Comparison of ENCODE assay signal across 8 mouse cellular contexts in the genomic region with DNA sequence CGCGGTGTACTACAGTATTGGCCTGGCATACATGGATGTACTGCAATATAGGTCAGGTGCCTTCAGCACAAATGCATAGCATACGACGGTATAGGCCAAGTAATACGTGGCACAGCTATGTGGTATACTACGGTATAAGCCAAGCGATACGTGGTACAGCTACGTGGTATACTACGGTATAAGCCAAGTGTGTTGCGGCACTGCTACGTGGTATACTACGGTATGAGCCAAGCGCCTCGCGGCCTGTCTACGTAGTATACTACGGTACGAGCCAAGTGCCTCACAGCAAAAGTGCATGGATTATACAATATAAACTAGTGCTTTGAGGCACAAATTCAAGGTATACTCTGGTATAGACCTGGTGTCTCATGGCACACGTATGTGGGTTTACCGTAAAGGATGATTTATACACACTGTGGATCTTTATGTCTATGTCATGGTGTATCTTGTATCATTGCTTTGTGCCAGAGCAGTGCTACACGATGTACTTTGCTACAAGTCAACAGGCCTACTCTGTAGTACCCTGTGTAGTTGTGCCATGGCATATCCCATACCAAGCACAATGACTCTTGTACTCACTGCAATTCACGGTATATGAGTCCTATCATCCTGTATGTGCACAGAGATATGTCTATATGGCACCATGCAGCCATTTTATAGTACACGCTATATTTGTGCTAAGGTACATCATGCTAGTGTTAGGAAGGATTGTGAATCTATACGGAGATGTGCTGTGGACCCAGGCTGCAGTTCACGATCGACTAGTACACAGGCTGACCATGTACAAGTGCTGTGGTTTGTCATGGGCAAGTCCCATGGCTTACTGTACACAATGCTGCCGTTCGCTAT.
DNase-seq lines count a peak whose midpoint lies in the region; ATAC-seq and TF ChIP-seq lines count a peak whose summit lies in the region.

No protein-coding gene starts in this region.

- no peak for TF ChIP-seq POLR2A in liver, adult 2 months (IDR thresholded peaks at IDR 0.05; ENCODE audit: extremely low read depth, insufficient read depth, low read length)

- intact Hi-C loops in left cerebral cortex, postnatal 25 days (cut with DNase I), result loop anchor here (5.0 kb wide), 1 partner anchor 80 kb away; no protein-coding TSS in a partner anchor

- peaks cover 33% of the 10 kb centered on the region for H3K9me3 ChIP-seq in lung, embryonic 14.5 days (ENCODE audit: low read depth, low read length)
- H3K9me3 ChIP-seq in forebrain, embryonic 14.5 days (replicated peaks; ENCODE audit: control insufficient read depth, low read length), result peaks cover 17% of the 10 kb centered on the region; the same call in 1 of the 2 replicates
- H3K9me3 ChIP-seq in stomach, embryonic 16.5 days (replicated peaks; ENCODE audit: control insufficient read depth, low read length), result peaks cover 35% of the 10 kb centered on the region; the same call in 1 of the 2 replicates

- WGBS in lung, embryonic 14.5 days, result 56% methylated on average over 29 of the region's 29 CpGs
- WGBS in forebrain, embryonic 14.5 days, result 63% methylated on average over 29 of the region's 29 CpGs
- WGBS in liver, adult 2 months, result 67% methylated on average over 29 of the region's 29 CpGs
- 66% methylated on average over 29 of the region's 29 CpGs for WGBS in stomach, embryonic 16.5 days

- H3K36me3 ChIP-seq in lung, embryonic 14.5 days (ENCODE audit: insufficient read depth), result no peaks in the 10 kb centered on the region
- H3K36me3 ChIP-seq in forebrain, embryonic 14.5 days (ENCODE audit: control insufficient read depth, insufficient read depth, low read length), result no peaks in the 10 kb centered on the region
- no peaks in the 10 kb centered on the region for H3K36me3 ChIP-seq in liver, adult 2 months (ENCODE audit: control insufficient read depth, insufficient read depth, low read length)
- no peaks in the 10 kb centered on the region for H3K36me3 ChIP-seq in stomach, embryonic 16.5 days (ENCODE audit: control insufficient read depth, insufficient read depth, low read length)

- H3K4me2 ChIP-seq in lung, embryonic 14.5 days, result peak overlapping the region; percentile 64
- H3K4me2 ChIP-seq in forebrain, embryonic 14.5 days (ENCODE audit: low read length), result peak overlapping the region; percentile 43
- peak overlapping the region; percentile 56 for H3K4me2 ChIP-seq in stomach, embryonic 16.5 days (ENCODE audit: low read depth, low read length)

- ATAC-seq in lung, embryonic 14.5 days (ENCODE audit: insufficient read depth), result peak; percentile 60
- ATAC-seq in forebrain, embryonic 14.5 days, result peak; percentile 72; the same call in 1 of the 2 replicates
- 0 out of 2 replicates have a peak, but pooled peaks have one; percentile 34 for ATAC-seq in stomach, embryonic 16.5 days (ENCODE audit: insufficient read depth, low FRiP score)

- H3K4me3 ChIP-seq in lung, embryonic 14.5 days (ENCODE audit: low read depth, low read length), result peak overlapping the region; percentile 31
- peak overlapping the region; percentile 14; the same call in 1 of the 2 replicates for H3K4me3 ChIP-seq in forebrain, embryonic 14.5 days (ENCODE audit: low read depth, low read length)
- H3K4me3 ChIP-seq in liver, adult 2 months (ENCODE audit: insufficient read depth, low read depth, low read length), result no peak overlapping the region
- peak overlapping the region; percentile 38 for H3K4me3 ChIP-seq in stomach, embryonic 16.5 days (replicated peaks; ENCODE audit: low read length)

- no peak overlapping the region for H3K27ac ChIP-seq in lung, embryonic 14.5 days (ENCODE audit: low read depth)
- no peak overlapping the region for H3K27ac ChIP-seq in forebrain, embryonic 14.5 days (ENCODE audit: low read depth, low read length)
- no peak overlapping the region for H3K27ac ChIP-seq in liver, adult 2 months (replicated peaks; ENCODE audit: insufficient read depth, low read depth, low read length)
- no peak overlapping the region for H3K27ac ChIP-seq in stomach, embryonic 16.5 days (ENCODE audit: low read length)

- H3K9ac ChIP-seq in lung, embryonic 14.5 days, result peak overlapping the region; percentile 36
- peak overlapping the region; percentile 40; the same call in 1 of the 2 replicates for H3K9ac ChIP-seq in forebrain, embryonic 14.5 days (ENCODE audit: low read length)
- H3K9ac ChIP-seq in liver, adult 2 months (ENCODE audit: low read depth, low read length), result no peak overlapping the region
- H3K9ac ChIP-seq in stomach, embryonic 16.5 days (ENCODE audit: low read length), result 0 out of 2 replicates have a peak overlapping the region, but pooled peaks have one; percentile 48

- peaks cover 9% of the 10 kb centered on the region; the same call in 1 of the 2 replicates for H3K4me1 ChIP-seq in lung, embryonic 14.5 days (ENCODE audit: insufficient read depth)
- no peaks in the 10 kb centered on the region for H3K4me1 ChIP-seq in forebrain, embryonic 14.5 days (ENCODE audit: control insufficient read depth, insufficient read depth, low read length)
- peaks cover 15% of the 10 kb centered on the region for H3K4me1 ChIP-seq in liver, adult 2 months (ENCODE audit: control insufficient read depth, insufficient read depth, low read length)
- peaks cover 11% of the 10 kb centered on the region for H3K4me1 ChIP-seq in stomach, embryonic 16.5 days (ENCODE audit: control insufficient read depth, insufficient read depth, low read length)

- H3K27me3 ChIP-seq in lung, embryonic 14.5 days (ENCODE audit: insufficient read depth, low read length), result no peaks in the 10 kb centered on the region
- no peaks in the 10 kb centered on the region for H3K27me3 ChIP-seq in forebrain, embryonic 14.5 days (replicated peaks; ENCODE audit: control insufficient read depth, insufficient read depth, low read length)
- H3K27me3 ChIP-seq in liver, adult 2 months (ENCODE audit: control insufficient read depth, insufficient read depth, low read length), result no peaks in the 10 kb centered on the region
- H3K27me3 ChIP-seq in stomach, embryonic 16.5 days (ENCODE audit: control insufficient read depth, insufficient read depth, low read length), result no peaks in the 10 kb centered on the region

- TF ChIP-seq CTCF in lung, embryonic 14.5 days (IDR thresholded peaks at IDR 0.05; ENCODE audit: low read depth), result no peak
- no peak for TF ChIP-seq CTCF in liver, adult 2 months (IDR thresholded peaks at IDR 0.05; ENCODE audit: low read depth, low read length)

- no peaks in the 10 kb centered on the region for H3K79me2 ChIP-seq in liver, adult 2 months (ENCODE audit: control insufficient read depth, insufficient read depth, low read length)

- peak; percentile 80 for DNase-seq in lung, embryonic 14.5 days
- no peak for DNase-seq in lung, postnatal 4 days
- DNase-seq in forebrain, embryonic 14.5 days (ENCODE audit: low spot score), result no peak
- peak; percentile 60 for DNase-seq in liver, adult 2 months (ENCODE audit: extremely low read depth, low read depth, low spot score)
- DNase-seq in left cerebral cortex, postnatal 25 days (ENCODE audit: low spot score in 2 of 2), result no peak
- no peak for DNase-seq in cerebellum, adult 11 months
- DNase-seq in frontal cortex, postnatal 25 days (ENCODE audit: low spot score in 2 of 2), result no peak

Comparison
In these comparisons a context has a peak if more than half of its experiments do, and no peak if none do; other contexts are left out.
1. DNase-seq: peak in lung, embryonic 14.5 days (single experiment) and liver, adult 2 months (single experiment); none in lung, postnatal 4 days (0 of 2), forebrain, embryonic 14.5 days (single experiment), left cerebral cortex, postnatal 25 days (0 of 2), cerebellum, adult 11 months (single experiment) and frontal cortex, postnatal 25 days (0 of 2).
2. Peak in every context shown above with its lines, with median percentiles within 50 percentile points of each other: ATAC-seq and H3K4me2 ChIP-seq.